ENCODE assay signal across 21 mouse cellular contexts in the genomic region with DNA sequence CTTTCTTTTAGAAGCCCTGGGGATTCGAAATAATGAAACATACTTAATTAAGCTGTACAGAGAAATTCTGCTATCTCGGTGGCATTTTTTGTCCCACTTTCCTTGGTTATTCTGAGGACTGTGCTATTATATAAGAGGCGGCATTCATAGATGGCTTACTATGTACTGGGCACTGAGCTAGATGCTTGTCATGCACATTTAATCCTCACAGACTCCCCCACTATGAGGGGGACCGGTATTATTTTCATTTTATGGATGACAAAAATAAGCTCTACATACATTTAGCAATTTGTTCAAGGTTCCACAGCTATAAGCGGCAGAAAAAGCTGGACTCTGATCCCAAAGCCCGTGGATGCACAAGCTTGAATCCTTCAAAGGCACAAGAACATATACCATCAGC.
"Had no signal": no experiment of that assay in that cellular context is flagged by ENCODE, and none has a peak within 500 bp of the region (broad histone marks: within the 10 kb centered on the region; RNA-seq: fewer than 3 reads in every experiment).

No protein-coding gene starts in this region.

- H3K4me2 ChIP-seq: lung, embryonic 15.5 days; midbrain, embryonic 11.5 days; neural tube, embryonic 13.5 days; neural tube, embryonic 15.5 days had no signal

- H3K4me1 ChIP-seq: lung, embryonic 15.5 days; megakaryocyte, embryonic 14.5 days; neural tube, embryonic 13.5 days had no signal

- H3K36me3 ChIP-seq: lung, embryonic 15.5 days; neural tube, embryonic 13.5 days; neural tube, embryonic 15.5 days had no signal

- ATAC-seq: lung, postnatal 0 days; midbrain, embryonic 16.5 days had no signal

- H3K9ac ChIP-seq: lung, embryonic 15.5 days; neural tube, embryonic 13.5 days; neural tube, embryonic 15.5 days had no signal

- H3K27me3 ChIP-seq: lung, embryonic 15.5 days; megakaryocyte, embryonic 14.5 days; neural tube, embryonic 13.5 days; neural tube, embryonic 15.5 days had no signal

- DNase-seq: lung, adult 2 months; lung, postnatal 14 days; lung, postnatal 36 days; midbrain, embryonic 14.5 days; retina, postnatal 1 day; right cerebral cortex, adult 18-20 months; right cerebral cortex, postnatal 25 days; right cerebral cortex, postnatal 4 days; spleen, adult 18-20 months; thymus, adult 18-20 months; thymus, postnatal 14 days; thymus, postnatal 36 days had no signal

- H3K4me3 ChIP-seq: lung, embryonic 15.5 days; myocyte; neural tube, embryonic 13.5 days; neural tube, embryonic 15.5 days had no signal

- H3K9me3 ChIP-seq: lung, embryonic 15.5 days; neural tube, embryonic 13.5 days; neural tube, embryonic 15.5 days had no signal

- H3K27ac ChIP-seq: lung, embryonic 15.5 days; macrophage; neural tube, embryonic 13.5 days; neural tube, embryonic 15.5 days had no signal
